Mouse (Mus musculus): ENCODE measurements around the gene Sod1. TPM values are rescaled to one million over a fixed set of nuclear protein-coding genes. Genes with fewer than 3 reads are reported as not detected.

Gene Sod1
- 147 TPM for polyA plus RNA-seq (2014; fragmentation: Illumina TruSeq; extraction: RNeasy Lipid Tissue Mini Kit (QIAGEN cat#74804); ENCODE audit: low replicate concordance)

DNA sequence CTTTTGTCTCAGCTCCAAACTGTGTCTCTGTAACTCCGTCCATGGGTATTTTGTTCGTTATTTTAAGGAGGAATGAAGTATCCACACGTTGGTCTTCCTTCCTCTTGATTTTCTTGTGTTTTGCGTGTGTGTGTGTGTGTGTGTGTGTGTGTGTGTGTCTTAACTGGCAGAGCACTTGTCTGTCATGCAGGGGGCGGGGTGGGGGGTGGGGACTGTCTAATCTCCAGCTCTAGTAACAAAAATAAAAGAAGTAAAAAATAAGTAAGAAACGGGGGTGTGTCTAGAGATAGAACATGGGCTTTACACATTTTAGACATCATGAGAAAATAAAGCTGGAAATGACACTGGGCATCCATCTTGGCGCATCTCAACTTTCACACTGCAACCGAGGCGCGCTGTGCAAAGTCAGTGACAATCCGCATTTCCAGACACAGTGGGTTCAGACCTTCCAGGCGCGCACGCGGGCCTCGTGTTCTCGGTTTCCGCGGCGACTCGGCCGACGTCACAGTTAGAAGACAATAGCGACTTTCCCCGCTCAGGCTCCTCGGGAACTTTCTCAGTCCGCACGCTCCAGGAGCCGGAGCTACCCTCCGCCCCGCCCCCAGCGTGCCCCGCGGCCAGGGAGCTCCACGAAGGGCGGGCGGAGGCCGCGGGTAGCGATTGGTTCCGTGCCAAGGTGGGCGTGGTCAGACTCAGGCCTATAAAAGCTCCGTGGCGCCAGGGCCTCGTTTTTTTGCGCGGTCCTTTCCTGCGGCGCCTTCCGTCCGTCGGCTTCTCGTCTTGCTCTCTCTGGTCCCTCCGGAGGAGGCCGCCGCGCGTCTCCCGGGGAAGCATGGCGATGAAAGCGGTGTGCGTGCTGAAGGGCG lies at the start of gene Sod1:
Sod1 (plus strand) TSS at position 729 of the 866 bp plus-strand sequence.

Other genes starting within 250 kb of the Sod1 start
- gene Tiam1, start 77.0 kb upstream of the Sod1 start, polyA plus RNA-seq (2014; fragmentation: Illumina TruSeq; extraction: RNeasy Lipid Tissue Mini Kit (QIAGEN cat#74804); ENCODE audit: low replicate concordance), result 3.7 TPM
- 18.6 TPM for gene Scaf4, start 63.7 kb downstream of the Sod1 start, polyA plus RNA-seq (2014; fragmentation: Illumina TruSeq; extraction: RNeasy Lipid Tissue Mini Kit (QIAGEN cat#74804); ENCODE audit: low replicate concordance)
- 0.56 TPM for gene Hunk, start 165.3 kb downstream of the Sod1 start, polyA plus RNA-seq (2014; fragmentation: Illumina TruSeq; extraction: RNeasy Lipid Tissue Mini Kit (QIAGEN cat#74804); ENCODE audit: low replicate concordance)

All from small intestine, adult 10 weeks (tissue).